Mouse (Mus musculus): Measurements from ENCODE around the gene Itk. TPM values are rescaled to one million over a fixed set of nuclear protein-coding genes. Genes with fewer than 3 reads are reported as not detected.

The Itk gene
- polyA plus RNA-seq, 1 experiment: 94.9 TPM

GRCm38 (mm10) chr11:46384925-46385324 lies 4.4 kb downstream of the Itk start:
- Histone ChIP-seq H3K27ac (ENCODE audit: insufficient read depth, low read depth, low read length) (no peak overlapping the region), H3K4me1 (ENCODE audit: control insufficient read depth, insufficient read depth, low read length) (no peaks in the 10 kb centered on the region), H3K4me3 (ENCODE audit: insufficient read depth, low read depth, low read length) (no peak overlapping the region)
- 93% methylated on average over 2 of the region's 2 CpGs for WGBS
- TF ChIP-seq CTCF (IDR thresholded peaks at IDR 0.05; ENCODE audit: insufficient read depth, low read depth, low read length) (no peak), POLR2A (IDR thresholded peaks at IDR 0.05; ENCODE audit: insufficient read depth, low read depth, low read length) (no peak)

- no peak overlapping the region for H3K27ac ChIP-seq (ENCODE audit: insufficient read depth, low read depth, low read length)
- TF ChIP-seq POLR2A (IDR thresholded peaks at IDR 0.05; ENCODE audit: insufficient read depth, low read depth, low read length) (no peak), CTCF (IDR thresholded peaks at IDR 0.05; ENCODE audit: insufficient read depth, low read depth, low read length) (no peak)
- H3K4me3 ChIP-seq (ENCODE audit: insufficient read depth, low read depth, low read length): no peak overlapping the region
- WGBS: 96% methylated on average over 4 of the region's 4 CpGs
- H3K4me1 ChIP-seq (ENCODE audit: control insufficient read depth, insufficient read depth, low read length): no peaks in the 10 kb centered on the region
Observed at GRCm38 (mm10) chr11:46382466-46382865, 6.8 kb downstream of the Itk start.

DNA sequence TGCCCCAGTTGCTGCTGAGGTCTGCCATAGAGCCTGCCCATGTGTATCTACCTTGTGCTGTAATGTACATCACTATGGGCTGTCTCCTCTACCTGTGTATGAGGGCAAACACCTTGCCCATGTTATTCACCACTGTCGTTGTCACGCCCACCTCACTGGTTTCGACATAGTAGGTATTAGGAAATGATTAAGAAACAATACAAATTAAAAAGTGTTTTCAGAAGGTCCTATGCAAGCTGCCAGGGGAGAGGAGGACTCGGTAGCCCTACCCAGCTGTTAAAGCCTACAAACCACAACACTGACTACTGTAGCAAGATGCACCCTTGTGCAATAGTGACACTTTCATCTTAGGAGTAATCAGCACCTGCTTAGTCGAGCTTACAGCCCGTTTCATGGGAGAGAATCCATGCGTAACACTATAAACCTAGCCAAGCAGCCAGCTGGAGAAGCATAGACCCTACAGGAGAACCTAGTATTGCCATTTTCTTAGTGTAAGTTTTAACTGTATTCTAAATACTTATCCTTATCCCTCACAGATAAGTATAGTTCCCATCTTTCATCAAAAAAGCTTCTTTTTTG lies 9.1 kb downstream of the Itk start:
- no peak overlapping the region for H3K4me3 ChIP-seq (ENCODE audit: insufficient read depth, low read depth, low read length)
- H3K4me1 ChIP-seq (ENCODE audit: control insufficient read depth, insufficient read depth, low read length): no peaks in the 10 kb centered on the region
- 88% methylated on average over 7 of the region's 7 CpGs for whole genome bisulfite sequencing
- no peak overlapping the region for H3K27ac ChIP-seq (ENCODE audit: insufficient read depth, low read depth, low read length)
- TF ChIP-seq CTCF (IDR thresholded peaks at IDR 0.05; ENCODE audit: insufficient read depth, low read depth, low read length) (no peak), POLR2A (IDR thresholded peaks at IDR 0.05; ENCODE audit: insufficient read depth, low read depth, low read length) (no peak)

- TF ChIP-seq POLR2A (IDR thresholded peaks at IDR 0.05; ENCODE audit: insufficient read depth, low read depth, low read length) (no peak), CTCF (IDR thresholded peaks at IDR 0.05; ENCODE audit: insufficient read depth, low read depth, low read length) (no peak)
- Histone ChIP-seq H3K4me1 (ENCODE audit: control insufficient read depth, insufficient read depth, low read length) (no peaks in the 10 kb centered on the region), H3K4me3 (ENCODE audit: insufficient read depth, low read depth, low read length) (no peak overlapping the region), H3K27ac (ENCODE audit: insufficient read depth, low read depth, low read length) (no peak overlapping the region)
- WGBS: 90% methylated on average over 8 of the region's 8 CpGs
Observed at GRCm38 (mm10) chr11:46377819-46378782, 11.2 kb downstream of the Itk start.

GRCm38 (mm10) chr11:46377316-46377715 lies 12.0 kb downstream of the Itk start:
- no peak overlapping the region for H3K27ac ChIP-seq (ENCODE audit: insufficient read depth, low read depth, low read length)
- no peak overlapping the region for H3K4me3 ChIP-seq (ENCODE audit: insufficient read depth, low read depth, low read length)
- TF ChIP-seq CTCF (IDR thresholded peaks at IDR 0.05; ENCODE audit: insufficient read depth, low read depth, low read length) (no peak), POLR2A (IDR thresholded peaks at IDR 0.05; ENCODE audit: insufficient read depth, low read depth, low read length) (no peak)
- H3K4me1 ChIP-seq (ENCODE audit: control insufficient read depth, insufficient read depth, low read length): no peaks in the 10 kb centered on the region
- 95% methylated on average over 1 of the region's 1 CpGs for WGBS

GRCm38 (mm10) chr11:46375015-46375414 lies 14.3 kb downstream of the Itk start:
- 88% methylated on average over 8 of the region's 8 CpGs for WGBS
- no peak overlapping the region for H3K27ac ChIP-seq (ENCODE audit: insufficient read depth, low read depth, low read length)
- H3K4me1 ChIP-seq (ENCODE audit: control insufficient read depth, insufficient read depth, low read length): no peaks in the 10 kb centered on the region
- TF ChIP-seq POLR2A (IDR thresholded peaks at IDR 0.05; ENCODE audit: insufficient read depth, low read depth, low read length) (no peak), CTCF (IDR thresholded peaks at IDR 0.05; ENCODE audit: insufficient read depth, low read depth, low read length) (no peak)
- no peak overlapping the region for H3K4me3 ChIP-seq (ENCODE audit: insufficient read depth, low read depth, low read length)

DNA sequence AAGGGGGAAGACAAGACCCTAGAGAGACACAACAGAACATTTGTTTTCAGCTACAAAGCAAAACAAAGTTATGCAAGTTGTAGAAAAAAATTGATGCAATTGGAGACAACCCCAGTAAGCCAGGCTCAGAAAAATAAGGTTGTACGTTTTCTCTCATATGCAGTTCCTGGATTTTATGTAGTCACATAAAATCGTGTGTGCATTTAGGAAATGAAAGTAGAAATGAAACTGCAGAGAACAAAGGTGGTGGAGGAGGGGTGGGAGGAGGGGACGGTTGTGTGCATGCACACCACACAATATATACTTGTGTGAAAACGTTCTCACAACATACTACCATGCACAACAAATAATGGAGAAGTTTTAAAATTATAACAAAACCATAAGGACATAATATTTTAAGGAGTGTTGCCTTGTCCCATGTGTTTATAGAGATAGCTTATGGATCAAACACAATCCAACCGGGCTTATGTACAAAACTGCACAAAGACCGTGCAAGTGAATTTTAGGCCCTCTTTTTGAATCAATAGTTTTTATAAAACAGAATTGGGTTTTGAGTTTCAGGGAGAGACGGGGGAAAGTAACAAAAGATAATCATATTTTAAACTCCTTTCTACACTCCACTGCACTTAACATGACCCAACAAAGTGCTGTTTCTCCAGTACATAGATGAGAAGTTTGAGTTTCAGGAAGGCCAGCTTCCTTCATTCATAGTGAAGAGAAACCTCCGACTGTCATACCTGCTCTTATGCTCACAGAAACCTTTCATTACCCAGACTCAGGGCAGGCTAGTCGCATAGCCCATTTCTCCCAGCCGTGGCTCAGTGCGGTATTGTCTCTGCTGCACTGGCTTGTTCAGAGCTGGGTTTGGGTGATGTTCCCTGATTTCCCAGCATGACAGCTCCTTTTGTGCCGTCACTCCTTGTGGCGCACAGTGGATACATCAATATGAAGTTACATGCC lies 16.0 kb downstream of the Itk start:
- Histone ChIP-seq H3K4me3 (ENCODE audit: insufficient read depth, low read depth, low read length) (no peak overlapping the region), H3K4me1 (ENCODE audit: control insufficient read depth, insufficient read depth, low read length) (no peaks in the 10 kb centered on the region), H3K27ac (ENCODE audit: insufficient read depth, low read depth, low read length) (no peak overlapping the region)
- no peak for TF ChIP-seq POLR2A (IDR thresholded peaks at IDR 0.05; ENCODE audit: insufficient read depth, low read depth, low read length)
- TF ChIP-seq CTCF (IDR thresholded peaks at IDR 0.05; ENCODE audit: insufficient read depth, low read depth, low read length): no peak
- WGBS: 88% methylated on average over 13 of the region's 13 CpGs

GRCm38 (mm10) chr11:46372331-46372953 lies 16.9 kb downstream of the Itk start:
- TF ChIP-seq CTCF (IDR thresholded peaks at IDR 0.05; ENCODE audit: insufficient read depth, low read depth, low read length): no peak
- no peak for TF ChIP-seq POLR2A (IDR thresholded peaks at IDR 0.05; ENCODE audit: insufficient read depth, low read depth, low read length)
- Histone ChIP-seq H3K4me3 (ENCODE audit: insufficient read depth, low read depth, low read length) (no peak overlapping the region), H3K27ac (ENCODE audit: insufficient read depth, low read depth, low read length) (no peak overlapping the region), H3K4me1 (ENCODE audit: control insufficient read depth, insufficient read depth, low read length) (no peaks in the 10 kb centered on the region)
- WGBS: 79% methylated on average over 8 of the region's 8 CpGs

Measured in olfactory bulb, adult 2 months (tissue).